Mouse (Mus musculus): Measurements from ENCODE around the gene Nnat. TPM values are rescaled to one million over a fixed set of nuclear protein-coding genes. Genes with fewer than 3 reads are reported as not detected.
A peak's percentile ranks its signal among the peaks of the same experiment; 100 is the strongest.

The Nnat gene
- polyA plus RNA-seq (2012; rRNA removed) (452 and 589 TPM in 2 replicates), polyA plus RNA-seq (2014; fragmentation: Nextera tagmentation; extraction: Ambion mirVana) (299 and 356 TPM in 2 replicates)

GRCm38 (mm10) chr2:157559858-157560257, at the start of gene Nnat:
Nnat (plus strand) TSS chr2:157560078.
- H3K9ac ChIP-seq (ENCODE audit: low read depth, low read length, severe bottlenecking) = peak within 1 kb of the TSS; percentile 71
- H3K27me3 ChIP-seq (ENCODE audit: control insufficient read depth, insufficient read depth, low read length) = no peaks in the 10 kb centered on the region
- H3K27ac ChIP-seq (replicated peaks; ENCODE audit: low read depth, low read length) = peak within 1 kb of the TSS; percentile 65
- peak; percentile 45 for ATAC-seq (ENCODE audit: low FRiP score, low read depth)
- peaks cover 38% of the 10 kb centered on the region for H3K36me3 ChIP-seq (ENCODE audit: control insufficient read depth, insufficient read depth, low read length)
- peak within 1 kb of the TSS; percentile 53 for H3K4me3 ChIP-seq (replicated peaks; ENCODE audit: low read length)
- H3K4me1 ChIP-seq (ENCODE audit: control insufficient read depth, insufficient read depth, low read length) = peaks cover 24% of the 10 kb centered on the region
- 56% methylated on average over 26 of the region's 27 CpGs for WGBS
- TF ChIP-seq POLR2A (IDR thresholded peaks at IDR 0.05; ENCODE audit: borderline replicate concordance, extremely low read depth, insufficient read depth, insufficient read length) = peak; percentile 99
- peak; percentile 63 for DNase-seq (ENCODE audit: low spot score)
- H3K9me3 ChIP-seq (ENCODE audit: control insufficient read depth, low read length) = peaks cover 58% of the 10 kb centered on the region
- H3K4me2 ChIP-seq (replicated peaks; ENCODE audit: low read depth, low read length, severe bottlenecking) = peak within 1 kb of the TSS; percentile 53

- no peaks in the 10 kb centered on the region for H3K27me3 ChIP-seq (ENCODE audit: control insufficient read depth, insufficient read depth, low read length)
- 71% methylated on average over 9 of the region's 9 CpGs for WGBS
- no peaks in the 10 kb centered on the region for H3K36me3 ChIP-seq (ENCODE audit: control insufficient read depth, insufficient read depth, low read length)
- peaks cover 18% of the 10 kb centered on the region for H3K4me1 ChIP-seq (ENCODE audit: control insufficient read depth, insufficient read depth, low read length)
- TF ChIP-seq POLR2A (IDR thresholded peaks at IDR 0.05; ENCODE audit: borderline replicate concordance, extremely low read depth, insufficient read depth, insufficient read length) = no peak
- H3K9ac ChIP-seq (ENCODE audit: low read depth, low read length, severe bottlenecking) = no peak overlapping the region
- H3K4me3 ChIP-seq (replicated peaks; ENCODE audit: low read length) = no peak overlapping the region
- no peaks in the 10 kb centered on the region for H3K9me3 ChIP-seq (ENCODE audit: control insufficient read depth, low read length)
- DNase-seq (ENCODE audit: low spot score) (no peak), ATAC-seq (ENCODE audit: low FRiP score, low read depth) (no peak)
- no peak overlapping the region for H3K4me2 ChIP-seq (replicated peaks; ENCODE audit: low read depth, low read length, severe bottlenecking)
- H3K27ac ChIP-seq (replicated peaks; ENCODE audit: low read depth, low read length) = no peak overlapping the region
These were observed 47.0 kb upstream of the Nnat start for GRCm38 (mm10) chr2:157512859-157513258.

GRCm38 (mm10) chr2:157513737-157514208, 46.1 kb upstream of the Nnat start:
- Histone ChIP-seq H3K4me3 (replicated peaks; ENCODE audit: low read length) (no peak overlapping the region), H3K27ac (replicated peaks; ENCODE audit: low read depth, low read length) (0 out of 2 replicates have a peak overlapping the region, but pooled peaks have one; percentile 3), H3K4me1 (ENCODE audit: control insufficient read depth, insufficient read depth, low read length) (peaks cover 18% of the 10 kb centered on the region), H3K9ac (ENCODE audit: low read depth, low read length, severe bottlenecking) (no peak overlapping the region), H3K27me3 (ENCODE audit: control insufficient read depth, insufficient read depth, low read length) (no peaks in the 10 kb centered on the region), H3K4me2 (replicated peaks; ENCODE audit: low read depth, low read length, severe bottlenecking) (no peak overlapping the region), H3K9me3 (ENCODE audit: control insufficient read depth, low read length) (no peaks in the 10 kb centered on the region), H3K36me3 (ENCODE audit: control insufficient read depth, insufficient read depth, low read length) (no peaks in the 10 kb centered on the region)
- DNase-seq (ENCODE audit: low spot score) (peak; percentile 48), ATAC-seq (ENCODE audit: low FRiP score, low read depth) (peak; percentile 79)
- TF ChIP-seq POLR2A (IDR thresholded peaks at IDR 0.05; ENCODE audit: borderline replicate concordance, extremely low read depth, insufficient read depth, insufficient read length) = no peak
- WGBS = 18% methylated on average over 9 of the region's 9 CpGs

- 0 out of 2 replicates have a peak overlapping the region, but pooled peaks have one; percentile 3 for H3K27ac ChIP-seq (replicated peaks; ENCODE audit: low read depth, low read length)
- no peaks in the 10 kb centered on the region for H3K36me3 ChIP-seq (ENCODE audit: control insufficient read depth, insufficient read depth, low read length)
- H3K9ac ChIP-seq (ENCODE audit: low read depth, low read length, severe bottlenecking) = no peak overlapping the region
- DNase-seq (ENCODE audit: low spot score) = peak; percentile 39
- no peaks in the 10 kb centered on the region for H3K27me3 ChIP-seq (ENCODE audit: control insufficient read depth, insufficient read depth, low read length)
- no peak for TF ChIP-seq POLR2A (IDR thresholded peaks at IDR 0.05; ENCODE audit: borderline replicate concordance, extremely low read depth, insufficient read depth, insufficient read length)
- 22% methylated on average over 4 of the region's 4 CpGs for WGBS
- H3K4me1 ChIP-seq (ENCODE audit: control insufficient read depth, insufficient read depth, low read length) = peaks cover 18% of the 10 kb centered on the region
- no peak overlapping the region for H3K4me3 ChIP-seq (replicated peaks; ENCODE audit: low read length)
- peak; percentile 72 for ATAC-seq (ENCODE audit: low FRiP score, low read depth)
- no peaks in the 10 kb centered on the region for H3K9me3 ChIP-seq (ENCODE audit: control insufficient read depth, low read length)
- no peak overlapping the region for H3K4me2 ChIP-seq (replicated peaks; ENCODE audit: low read depth, low read length, severe bottlenecking)
These were observed 45.5 kb upstream of the Nnat start for GRCm38 (mm10) chr2:157514353-157514752.

- Histone ChIP-seq H3K4me1 (ENCODE audit: control insufficient read depth, insufficient read depth, low read length) (peaks cover 21% of the 10 kb centered on the region), H3K27me3 (ENCODE audit: control insufficient read depth, insufficient read depth, low read length) (no peaks in the 10 kb centered on the region), H3K9me3 (ENCODE audit: control insufficient read depth, low read length) (no peaks in the 10 kb centered on the region), H3K27ac (replicated peaks; ENCODE audit: low read depth, low read length) (no peak overlapping the region), H3K9ac (ENCODE audit: low read depth, low read length, severe bottlenecking) (no peak overlapping the region), H3K4me2 (replicated peaks; ENCODE audit: low read depth, low read length, severe bottlenecking) (no peak overlapping the region), H3K4me3 (replicated peaks; ENCODE audit: low read length) (no peak overlapping the region), H3K36me3 (ENCODE audit: control insufficient read depth, insufficient read depth, low read length) (no peaks in the 10 kb centered on the region)
- DNase-seq (ENCODE audit: low spot score) (no peak), ATAC-seq (ENCODE audit: low FRiP score, low read depth) (no peak)
- 73% methylated on average over 6 of the region's 6 CpGs for WGBS
- TF ChIP-seq POLR2A (IDR thresholded peaks at IDR 0.05; ENCODE audit: borderline replicate concordance, extremely low read depth, insufficient read depth, insufficient read length) = no peak
These were observed 42.4 kb upstream of the Nnat start for GRCm38 (mm10) chr2:157517526-157517925.

Data from limb, embryonic 14.5 days (tissue).